Mouse (Mus musculus) T-helper 17 cell (primary cell): Measurements from ENCODE around the gene Ctcf.

Experiments used
- in situ Hi-C, 2 experiments: fragments of 300-600 bp; cut with MboI, MseI; formaldehyde crosslinking; loops; 1 replicate in 1 of 2; 2 replicates in 1 of 2; pipeline ENCODE4 v1.15.1; 2025; ENCODE audit warnings: high pct_unique_total_duplicates in 2 of 2

The Ctcf gene

GRCm38 (mm10) chr8:105636018-105636962 is at the start of gene Ctcf:
Ctcf (plus strand) TSS chr8:105636568.
- in situ Hi-C loops = no loop called here

GRCm38 (mm10) chr8:105592431-105592830 is 43.9 kb upstream of the Ctcf start:
- in situ Hi-C loops = no loop called here

GRCm38 (mm10) chr8:105593859-105594258 is 42.5 kb upstream of the Ctcf start:
- in situ Hi-C loops = no loop called here

- in situ Hi-C loops = no loop called here
These were observed 41.7 kb upstream of the Ctcf start for GRCm38 (mm10) chr8:105594451-105595242.

- in situ Hi-C loops = no loop called here
These were observed 39.9 kb upstream of the Ctcf start for GRCm38 (mm10) chr8:105596362-105597034.

- in situ Hi-C loops = no loop called here
These were observed 37.6 kb upstream of the Ctcf start for GRCm38 (mm10) chr8:105598777-105599176.

GRCm38 (mm10) chr8:105601301-105601700 is 35.1 kb upstream of the Ctcf start:
- in situ Hi-C loops = loop anchor here in 1 of 2 experiments (5.0 kb wide), 1 partner anchor 181 kb away; no protein-coding TSS in a partner anchor

- in situ Hi-C loops = loop anchor here in 1 of 2 experiments (5.0 kb wide), 1 partner anchor 180 kb away; no protein-coding TSS in a partner anchor
These were observed 33.8 kb upstream of the Ctcf start for GRCm38 (mm10) chr8:105602540-105602939.

GRCm38 (mm10) chr8:105604804-105605381 is 31.5 kb upstream of the Ctcf start, which contains the start of gene Ripor1:
Ripor1 (plus strand) TSS chr8:105605255.
- in situ Hi-C loops = loop anchor here in 1 of 2 experiments (5.0 kb wide), 1 partner anchor 177 kb away; no protein-coding TSS in a partner anchor

GRCm38 (mm10) chr8:105605491-105606188 is 30.7 kb upstream of the Ctcf start:
- in situ Hi-C loops = no loop called here

- in situ Hi-C loops = no loop called here
These were observed 30.0 kb upstream of the Ctcf start for GRCm38 (mm10) chr8:105606189-105607023.

GRCm38 (mm10) chr8:105607062-105607461 is 29.3 kb upstream of the Ctcf start:
- in situ Hi-C loops = no loop called here

- in situ Hi-C loops = no loop called here
These were observed 28.7 kb upstream of the Ctcf start for GRCm38 (mm10) chr8:105607684-105608083.

GRCm38 (mm10) chr8:105609355-105609754 is 27.0 kb upstream of the Ctcf start:
- in situ Hi-C loops = no loop called here

- in situ Hi-C loops = no loop called here
These were observed 26.6 kb upstream of the Ctcf start for GRCm38 (mm10) chr8:105609771-105610170.

GRCm38 (mm10) chr8:105611836-105612235 is 24.5 kb upstream of the Ctcf start:
- in situ Hi-C loops = no loop called here

GRCm38 (mm10) chr8:105613037-105613436 is 23.3 kb upstream of the Ctcf start:
- in situ Hi-C loops = no loop called here

GRCm38 (mm10) chr8:105613830-105614511 is 22.4 kb upstream of the Ctcf start:
- in situ Hi-C loops = no loop called here

GRCm38 (mm10) chr8:105615942-105616341 is 20.4 kb upstream of the Ctcf start:
- in situ Hi-C loops = loop anchor here (5.0 kb wide), 2 partner anchors 41 to 71 kb away; partner anchors contain the start of gene Carmil2 (in 2 of the 2)
